Mouse (Mus musculus) cortical plate, adult 2 months (tissue): ENCODE data around the gene 7530416G11Rik.

Source experiments
- CTCF ChIP-seq: fragments of 200-500 bp; IDR thresholded peaks from 2 replicates; pipeline ENCODE4 v1.5.1; 2011; ENCODE audit warnings: mild to moderate bottlenecking, control low read depth, low read length; ENCODE audit not compliant: insufficient read depth; ENCODE audit errors: extremely low read depth
- POLR2A ChIP-seq: fragments of 200-500 bp; IDR thresholded peaks from 2 replicates; pipeline ENCODE4 v1.6.1; 2011; ENCODE audit warnings: mild to moderate bottlenecking, low read length, control low read depth; ENCODE audit not compliant: insufficient read depth; ENCODE audit errors: extremely low read depth

- TF ChIP-seq CTCF, result no peak
- TF ChIP-seq POLR2A, result no peak
Observed at GRCm38 (mm10) chr15:85519438-85519837, 16.4 kb upstream of the 7530416G11Rik start.
